Mouse (Mus musculus) cerebellum, postnatal 25 days (tissue): ENCODE data around the gene Prrt1.

Experiments
- DNase-seq, 2 experiments: peaks; one replicate each; pipeline ENCODE4 v3.0.0; 2021; ENCODE audit warnings: mixed read lengths in 2 of 2

The Prrt1 gene

DNA sequence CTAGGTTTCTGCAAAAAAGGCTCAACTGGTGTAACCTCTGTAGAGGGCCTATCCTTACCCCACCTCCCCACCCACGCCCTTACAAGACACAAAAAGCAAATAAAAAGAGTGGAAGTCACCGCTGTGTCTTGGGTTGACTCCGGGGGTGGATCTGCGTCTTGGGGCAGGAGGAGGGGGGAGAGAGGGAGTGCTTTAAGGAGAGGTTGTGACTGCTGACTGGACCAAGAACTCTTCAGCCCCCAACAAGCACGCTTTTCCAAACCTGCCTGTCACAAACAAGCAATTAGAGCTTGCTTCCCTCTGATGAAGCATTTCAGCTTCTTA lies 727 bp upstream of the Prrt1 start:
- no peak for DNase-seq

GRCm38 (mm10) chr17:34629796-34630603 lies 667 bp downstream of the Prrt1 start:
- peak; percentile 71 to 83 for DNase-seq

- DNase-seq, result peak; percentile 72 to 78
These were observed 1.5 kb downstream of the Prrt1 start for GRCm38 (mm10) chr17:34630761-34631301.

DNA sequence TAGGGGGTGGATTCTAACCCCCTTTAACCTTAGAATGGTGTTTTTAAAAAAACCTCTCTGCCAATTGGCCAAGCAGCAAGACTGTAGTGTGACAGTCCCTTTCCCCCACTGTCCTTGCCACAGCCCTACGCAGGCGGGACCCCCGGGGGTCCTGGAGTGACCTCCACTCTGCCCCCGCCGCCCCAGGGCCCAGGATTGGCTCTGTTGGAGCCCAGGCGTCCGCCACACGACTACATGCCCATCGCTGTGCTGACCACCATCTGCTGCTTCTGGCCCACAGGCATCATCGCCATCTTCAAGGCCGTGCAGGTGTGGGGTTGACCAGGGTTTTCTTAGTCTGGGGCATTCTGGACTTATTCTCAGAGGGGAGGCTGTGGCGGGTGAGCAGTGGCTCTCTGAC lies 2.3 kb downstream of the Prrt1 start:
- peak; percentile 66 to 70 for DNase-seq

- DNase-seq, result peak; percentile 85 to 90
These were observed 2.9 kb downstream of the Prrt1 start for GRCm38 (mm10) chr17:34632261-34632691.

DNA sequence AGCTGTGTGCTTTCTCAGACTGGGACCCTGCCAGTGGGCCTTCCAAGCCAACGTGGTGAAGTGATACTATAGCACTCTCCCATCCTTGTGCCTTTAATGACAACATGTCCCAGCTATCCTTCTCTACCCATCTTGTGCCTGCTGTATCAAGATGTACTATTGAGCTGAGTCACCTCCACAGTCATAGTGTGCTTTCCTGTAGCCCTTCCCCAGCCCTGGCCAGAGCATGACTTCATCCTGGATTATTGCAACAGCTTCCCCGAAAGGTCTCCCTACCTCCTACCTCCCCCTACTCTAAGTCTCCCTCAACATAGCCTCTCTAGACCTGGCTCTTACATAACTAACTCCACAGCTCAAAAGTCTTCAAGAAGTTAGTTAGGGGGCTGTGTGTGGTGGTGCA lies 6.3 kb downstream of the Prrt1 start:
- DNase-seq, result no peak

DNA sequence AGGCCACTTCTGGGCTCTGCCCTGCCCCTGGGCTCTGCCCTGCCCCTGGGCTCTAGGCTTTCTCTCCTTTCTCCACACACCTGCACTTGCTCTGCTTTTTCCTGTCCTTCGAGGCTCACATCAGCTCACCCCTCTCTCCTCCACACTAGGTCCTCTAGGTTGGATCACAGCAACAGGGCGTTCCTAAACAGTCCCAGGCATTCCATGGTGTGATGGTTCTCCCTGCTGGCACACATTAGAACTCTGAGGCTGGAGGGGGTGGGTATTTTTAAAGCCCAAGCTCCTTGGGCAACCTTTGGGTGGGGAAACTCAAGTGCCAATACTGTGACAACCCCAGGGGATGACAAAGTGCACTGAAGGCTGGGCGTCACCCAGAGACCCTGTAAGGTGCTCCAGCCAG lies 8.1 kb downstream of the Prrt1 start:
- DNase-seq, result peak in 1 of 2 experiments; percentile 34

DNA sequence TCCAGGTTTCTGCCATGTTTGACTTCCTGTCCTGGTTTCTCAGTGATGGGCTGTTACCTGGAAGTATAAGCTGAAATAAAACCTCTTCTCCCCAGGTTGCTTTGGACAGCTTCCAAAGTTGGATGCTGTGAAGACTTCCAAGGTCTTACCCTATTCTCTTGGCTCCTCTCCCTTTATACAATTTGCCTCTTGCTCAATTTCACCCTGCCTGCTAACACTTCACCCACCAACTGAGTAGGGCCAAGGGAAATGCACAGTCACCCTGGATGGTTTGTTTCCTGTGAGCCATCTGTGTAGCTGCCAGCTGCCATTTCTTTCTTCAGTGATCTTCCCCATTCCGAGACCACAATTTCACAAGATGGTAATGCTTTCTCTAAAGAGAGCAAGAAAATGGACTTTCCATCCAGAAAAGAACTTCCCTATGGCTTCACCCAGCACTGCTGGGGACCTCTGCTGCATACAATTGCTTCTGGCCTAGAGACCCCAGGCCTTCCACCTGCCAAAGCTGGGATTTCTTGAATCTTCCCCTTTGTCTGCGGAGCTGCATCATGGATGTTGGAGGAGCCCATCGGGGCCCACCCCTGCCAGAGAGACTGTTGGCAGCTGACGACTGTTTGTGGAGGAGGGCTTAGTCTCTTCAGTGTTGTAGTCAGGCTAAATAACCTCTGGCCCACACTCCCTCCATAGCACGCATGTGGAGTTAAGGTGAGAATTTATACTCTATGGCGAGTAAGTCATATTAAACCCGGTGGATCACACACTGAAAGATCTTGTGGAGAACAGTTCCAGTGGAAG lies 10.3 kb downstream of the Prrt1 start:
- DNase-seq, result peak; percentile 42 to 43

DNA sequence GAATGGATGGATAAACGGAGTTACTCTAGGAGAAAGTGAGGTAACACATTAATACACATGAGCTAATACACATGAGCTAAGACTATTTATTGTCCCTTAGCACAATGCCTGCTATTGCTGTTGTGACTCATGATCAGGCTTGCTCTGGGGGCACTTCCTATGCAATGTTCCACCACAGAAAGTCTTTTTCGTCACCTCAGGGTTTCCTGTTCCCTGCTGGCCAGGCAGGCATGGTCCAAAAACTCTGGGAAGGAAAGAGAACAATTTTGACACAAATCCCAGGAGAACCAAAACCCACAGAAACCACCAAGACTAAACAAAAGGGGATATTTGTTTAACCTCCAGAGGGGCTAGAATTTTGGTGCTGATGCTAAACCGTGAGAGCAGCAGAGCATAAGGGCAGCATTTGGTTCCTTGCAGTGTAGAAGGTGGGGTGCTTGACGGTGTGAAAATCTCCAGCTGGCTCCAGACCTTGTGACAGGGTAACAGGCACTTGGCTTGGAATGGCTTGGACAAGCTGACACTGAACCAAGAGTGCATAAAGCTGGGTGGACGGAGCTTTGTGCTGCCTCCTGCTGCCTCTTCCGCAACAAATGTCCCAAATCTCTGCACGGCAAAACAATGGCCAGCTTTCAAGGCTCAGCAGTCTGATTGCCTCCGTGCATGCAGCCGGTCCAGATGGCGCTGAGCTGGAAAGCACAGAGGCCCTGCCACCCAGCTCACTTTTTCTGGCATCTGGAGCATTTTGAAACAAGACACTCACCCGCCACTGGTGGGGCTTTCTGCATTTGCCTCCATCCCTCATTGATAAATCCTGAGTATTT lies 11.7 kb downstream of the Prrt1 start:
- peak; percentile 89 for DNase-seq

DNA sequence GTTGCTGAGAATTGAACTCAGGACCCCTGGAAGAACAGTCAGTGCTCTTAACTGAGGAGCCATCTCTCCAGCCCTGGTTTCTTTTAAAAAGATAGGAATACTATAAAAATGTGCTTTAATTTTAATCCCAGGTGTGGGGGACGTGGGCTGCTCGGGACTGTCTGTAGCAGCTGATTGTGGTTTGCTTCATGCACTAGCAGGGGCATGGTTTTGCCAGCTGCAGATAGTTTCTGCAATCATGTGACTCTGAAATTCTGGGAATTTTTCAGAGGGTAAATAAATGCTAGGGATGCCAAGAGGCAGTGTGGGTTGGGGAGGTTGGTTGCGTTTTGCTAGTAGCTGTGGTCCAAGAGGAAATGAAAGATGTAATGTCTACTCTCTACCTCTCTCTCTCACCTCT lies 12.6 kb downstream of the Prrt1 start:
- DNase-seq, result peak in 1 of 2 experiments; percentile 16

GRCm38 (mm10) chr17:34643379-34643778 lies 14.0 kb downstream of the Prrt1 start:
- peak in 1 of 2 experiments; percentile 10 for DNase-seq

- DNase-seq, result peak; percentile 82 to 89
These were observed 14.6 kb downstream of the Prrt1 start for GRCm38 (mm10) chr17:34643944-34644343.

DNA sequence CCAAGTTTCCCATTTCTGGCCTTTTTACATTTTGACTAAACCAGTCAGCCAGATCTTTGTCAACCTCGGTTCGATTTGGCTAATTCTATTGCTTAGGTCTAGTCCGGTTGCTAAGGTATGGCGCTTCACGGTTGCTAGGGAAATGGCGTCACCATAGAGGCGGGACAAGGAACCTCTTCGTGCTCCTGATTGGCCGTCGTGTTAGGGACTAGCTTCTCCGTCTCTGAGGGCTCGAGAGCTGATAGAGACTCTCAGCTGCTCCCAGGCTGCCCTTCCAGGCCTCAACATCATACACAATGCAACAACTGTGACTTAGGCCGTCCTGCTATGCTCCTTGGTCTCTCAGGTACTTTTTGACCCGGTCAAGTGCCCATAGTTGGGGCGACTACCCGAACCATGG lies 15.3 kb downstream of the Prrt1 start, which contains the start of gene Fkbpl:
Gene Fkbpl, plus strand, starts transcription at position 157 of the 400 bp plus-strand sequence.
- peak; percentile 96 for DNase-seq

GRCm38 (mm10) chr17:34645256-34645829 lies 16.0 kb downstream of the Prrt1 start:
- DNase-seq, result peak; percentile 7 to 19

GRCm38 (mm10) chr17:34645831-34646511 lies 16.6 kb downstream of the Prrt1 start:
- DNase-seq, result peak; percentile 21 to 51

DNA sequence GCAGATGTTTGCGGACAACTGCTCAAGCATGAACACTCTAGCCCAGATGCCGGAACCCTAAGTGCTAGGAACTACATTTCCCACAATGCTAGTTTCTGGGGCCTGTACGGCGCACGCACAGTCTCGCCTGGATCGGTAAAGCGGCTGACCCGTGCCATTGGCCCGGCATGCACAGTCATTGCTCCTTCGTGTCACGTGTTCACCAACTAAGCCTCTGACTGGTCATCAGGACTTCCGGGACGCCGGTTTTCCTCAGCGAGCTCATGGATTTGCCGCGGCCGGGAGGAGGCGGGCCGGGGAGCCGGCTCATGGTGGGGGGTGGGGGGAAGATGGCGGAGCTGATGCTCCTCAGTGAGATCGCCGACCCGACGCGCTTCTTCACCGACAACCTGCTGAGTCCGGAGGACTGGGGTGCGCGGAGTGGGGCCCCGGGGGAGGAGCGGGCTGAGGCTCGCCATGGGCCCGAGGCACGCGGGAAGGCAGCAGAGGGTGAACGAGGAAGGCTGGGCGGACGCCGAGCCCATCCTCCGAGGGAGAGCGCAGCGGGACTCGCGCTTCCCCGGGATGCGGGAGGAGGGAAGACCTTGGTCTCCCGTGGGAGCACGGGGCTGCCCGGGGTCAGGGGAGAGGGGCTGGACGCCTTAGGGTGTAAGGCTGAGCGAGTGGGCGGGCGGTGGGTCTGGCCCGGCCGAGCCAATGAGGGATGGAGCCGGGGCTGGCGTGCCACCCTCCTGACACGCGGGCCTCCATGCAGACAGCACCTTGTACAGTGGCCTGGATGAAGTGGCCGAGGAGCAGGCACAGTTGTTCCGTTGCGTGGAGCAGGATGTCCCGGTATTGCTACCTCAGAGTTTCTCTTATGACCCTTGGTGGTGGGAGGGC lies 17.8 kb downstream of the Prrt1 start, which contains the start of gene Atf6b:
Gene Atf6b, plus strand, starts transcription at position 241 of the 882 bp plus-strand sequence.
- peak; percentile 91 to 95 for DNase-seq

GRCm38 (mm10) chr17:34648141-34648890 lies 19.0 kb downstream of the Prrt1 start:
- peak; percentile 3 to 8 for DNase-seq

- peak in 1 of 2 experiments; percentile 11 for DNase-seq
These were observed 20.0 kb downstream of the Prrt1 start for GRCm38 (mm10) chr17:34649106-34649864.

GRCm38 (mm10) chr17:34650781-34651180 lies 21.4 kb downstream of the Prrt1 start:
- DNase-seq, result peak in 1 of 2 experiments; percentile 16
